Mouse (Mus musculus) megakaryocyte-erythroid progenitor cell, adult 5-6 weeks (primary cell): ENCODE data around the gene Mcm10. TPM values are rescaled to one million over a fixed set of nuclear protein-coding genes. Genes with fewer than 3 reads are reported as not detected.

ENCODE experiments used
- ATAC-seq: replicated peaks from 2 replicates; pipeline ENCODE4 v1.8.0; 2016; ENCODE audit warnings: mild to moderate bottlenecking, inconsistent platforms; ENCODE audit not compliant: severe bottlenecking, poor library complexity, low FRiP score, low TSS enrichment
- total RNA-seq, 2 experiments: library from RNA; stranded (forward) in 1 of 2; stranded (reverse) in 1 of 2; fragments of 200-1000, 215-1000 nt in 1 of 2; fragments of >200 nt in 1 of 2; fragmentation: Nextera tagmentation in 1 of 2; gene quantifications; 2 replicates each; pipeline ENCODE4 v1.2.3; 2014 to 2017

Mcm10 gene
- total RNA-seq, 2 experiments from 2014 or later: 121 TPM

DNA sequence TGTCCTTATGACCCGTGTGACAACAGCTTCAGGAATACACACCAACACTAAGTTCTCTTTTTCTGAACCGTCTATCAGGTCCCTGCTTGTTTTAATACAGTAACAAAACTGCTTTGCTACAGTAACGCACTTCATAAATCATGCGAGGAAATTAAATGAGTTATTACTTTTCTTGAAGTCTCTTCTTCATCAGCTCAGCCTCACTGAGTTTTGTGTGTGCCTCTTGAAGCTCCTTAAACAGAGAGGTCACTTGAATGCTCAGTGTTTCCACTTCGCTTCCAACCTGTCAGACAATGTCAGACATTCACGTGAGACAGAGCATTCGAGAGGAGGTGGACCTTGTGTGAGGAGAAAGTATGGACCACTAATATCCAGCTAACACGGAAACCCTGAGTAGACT, 22.2 kb upstream of the Mcm10 start:
- ATAC-seq: no peak

DNA sequence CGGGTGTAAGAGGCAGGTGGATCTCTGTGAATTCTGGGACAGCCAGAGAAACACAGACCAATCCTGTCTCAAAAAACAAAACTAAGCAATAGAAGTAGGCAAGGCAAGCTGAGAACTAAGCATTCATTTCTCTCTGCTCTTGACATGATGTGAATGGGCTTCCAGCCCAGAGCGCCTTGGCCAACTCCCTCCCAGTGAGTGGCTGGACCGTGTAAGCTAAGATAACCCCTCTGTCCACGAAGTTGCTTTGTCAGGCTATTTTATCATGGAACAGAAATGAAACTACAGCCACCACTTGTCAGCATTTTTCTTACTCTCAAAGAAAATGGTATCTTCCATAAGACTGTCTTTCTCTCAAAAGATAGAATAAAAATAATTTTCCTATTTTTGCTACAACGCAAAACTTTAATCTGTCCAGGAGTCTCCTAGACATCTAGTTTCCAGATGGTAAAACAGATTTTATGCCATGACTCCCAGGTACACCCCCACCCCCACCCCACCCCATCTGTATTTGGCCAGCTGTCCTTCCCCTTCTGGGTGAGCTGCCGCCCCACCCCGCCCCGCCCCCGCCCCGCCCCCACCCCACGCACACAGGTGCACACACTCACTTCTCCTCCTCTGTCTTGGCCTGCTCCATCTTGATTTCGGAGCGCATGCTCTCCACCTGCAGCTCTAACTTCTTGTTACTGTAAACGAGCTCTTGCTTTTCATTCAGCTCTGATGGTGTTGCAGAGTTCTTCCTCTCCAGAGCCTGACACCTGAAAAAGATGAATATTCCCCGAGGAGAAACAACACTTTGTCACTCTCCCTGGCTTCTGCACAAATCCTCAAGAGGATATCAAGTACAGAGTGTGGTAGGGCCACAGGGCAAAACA, 21.2 kb upstream of the Mcm10 start:
- peak; percentile 81 for ATAC-seq

DNA sequence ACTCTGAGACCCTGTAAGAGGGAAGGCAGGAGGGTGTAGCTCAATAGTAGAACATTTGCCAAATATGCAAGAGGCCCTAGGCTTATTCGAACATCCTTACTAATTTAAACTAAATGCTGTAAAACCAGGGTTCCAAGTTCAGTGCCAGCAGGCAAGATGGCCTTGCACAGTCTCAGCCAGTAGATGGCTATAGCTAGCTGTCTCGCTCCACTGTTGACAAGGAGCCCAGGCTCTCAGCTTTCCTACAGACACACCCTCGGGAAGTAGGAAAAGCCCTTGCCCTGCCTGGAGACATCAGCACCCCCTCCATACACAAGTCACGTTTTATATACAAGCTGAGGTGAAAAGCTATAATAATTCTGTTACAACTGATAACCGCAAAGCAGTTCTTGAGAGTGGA, 20.1 kb upstream of the Mcm10 start:
- ATAC-seq: no peak

DNA sequence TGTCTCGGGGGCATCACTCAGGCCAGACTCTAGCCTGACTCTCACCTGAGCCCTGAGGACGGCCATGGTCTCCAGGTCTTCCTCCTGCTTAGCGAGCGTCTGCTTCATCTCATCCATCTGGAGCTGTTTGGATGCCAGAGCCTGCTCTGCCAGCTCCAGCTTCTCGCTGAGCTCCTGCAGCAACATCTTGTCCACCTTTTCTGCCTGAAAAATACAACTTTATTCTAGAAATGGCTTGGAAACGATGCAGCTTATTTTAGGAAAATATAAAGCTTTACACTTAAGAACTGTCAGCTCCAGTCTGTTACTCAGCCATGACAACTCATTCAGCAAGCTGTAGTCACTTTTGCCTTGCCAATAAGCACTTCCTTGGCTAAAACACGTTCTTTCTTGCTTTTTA, 18.6 kb upstream of the Mcm10 start:
- no peak for ATAC-seq

DNA sequence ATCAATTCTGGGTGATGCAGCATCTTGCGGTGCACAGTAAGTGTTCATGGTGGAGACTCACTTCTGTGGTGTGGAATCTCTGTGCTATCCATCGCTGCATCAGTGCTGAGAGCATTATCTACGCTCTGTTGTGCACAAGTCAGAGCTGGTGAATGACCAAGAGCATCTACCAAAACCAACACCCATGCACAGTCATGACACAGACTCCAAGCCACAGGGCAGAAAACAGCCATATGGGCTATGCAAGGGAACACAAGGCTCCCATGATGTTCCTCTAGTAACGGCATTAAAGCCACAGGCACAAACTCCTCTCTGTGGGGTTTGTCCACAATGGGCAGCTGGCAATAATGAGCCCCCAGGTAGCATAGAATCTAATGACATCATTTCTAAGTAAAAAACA, 17.2 kb upstream of the Mcm10 start:
- ATAC-seq: no peak

DNA sequence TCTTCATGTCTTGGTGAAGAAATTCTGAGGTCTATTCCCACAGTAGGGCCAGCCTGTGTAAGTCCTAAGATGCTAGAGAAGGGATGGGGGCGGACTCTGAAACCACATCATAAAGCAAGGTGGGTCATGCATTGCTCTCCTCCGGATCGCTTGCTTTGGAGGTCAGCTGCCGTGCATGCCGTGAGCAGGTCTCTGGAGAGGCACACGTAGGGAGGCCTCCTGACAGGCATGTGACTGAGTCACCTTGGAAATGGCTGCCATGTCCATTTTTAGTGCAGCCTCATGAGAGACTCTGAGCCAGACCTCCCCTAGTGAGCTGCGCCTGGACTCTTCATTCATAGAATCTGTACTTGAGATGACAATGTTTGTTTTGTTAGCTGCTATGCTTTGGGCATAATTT, 15.5 kb upstream of the Mcm10 start:
- ATAC-seq: no peak

DNA sequence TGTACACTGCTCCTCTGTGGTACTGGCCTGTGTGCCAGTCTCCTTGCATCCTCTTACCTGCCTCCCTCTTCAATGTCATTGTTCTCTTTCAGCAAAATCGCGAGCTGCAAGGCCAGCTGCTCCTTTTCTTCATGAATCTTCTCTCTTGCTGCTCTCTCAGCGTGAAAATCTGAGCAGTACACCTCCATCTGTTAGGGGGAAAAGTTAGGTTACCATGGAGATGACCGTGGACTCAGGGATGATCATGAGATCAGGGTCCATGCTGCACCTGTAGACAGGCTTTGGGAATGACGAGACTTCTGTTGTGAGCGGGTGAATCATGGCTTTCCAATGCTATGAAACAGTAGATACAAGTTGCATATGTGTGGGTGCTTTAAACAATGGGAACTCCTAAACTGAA, 14.5 kb upstream of the Mcm10 start:
- ATAC-seq: no peak

DNA sequence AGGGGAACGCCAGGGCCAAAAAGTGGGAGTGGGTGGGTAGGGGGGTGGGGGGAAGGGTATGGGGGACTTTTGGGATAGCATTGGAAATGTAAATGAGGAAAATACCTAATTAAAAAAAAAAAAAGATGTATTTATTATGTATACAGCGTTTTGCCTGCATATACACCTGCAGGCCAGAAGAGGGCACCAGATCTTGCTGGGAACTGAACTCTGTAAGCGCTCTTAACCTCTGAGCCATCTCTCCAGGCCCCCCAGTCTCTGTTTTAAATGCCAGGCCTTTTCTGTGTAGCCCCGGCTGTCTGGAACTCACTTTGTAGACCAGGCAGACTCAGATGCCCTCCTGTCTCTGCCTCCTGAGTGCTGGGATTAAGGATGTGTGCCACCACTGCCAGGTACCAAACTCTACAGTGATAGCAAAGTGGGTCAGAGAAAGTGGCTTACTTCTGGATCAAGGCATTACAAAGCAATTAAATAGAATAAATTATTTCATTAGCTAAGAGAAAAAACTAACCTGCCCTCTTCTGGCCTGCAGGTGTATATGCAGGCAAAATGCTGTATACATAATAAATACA, 12.7 kb upstream of the Mcm10 start:
- ATAC-seq: peak; percentile 77

DNA sequence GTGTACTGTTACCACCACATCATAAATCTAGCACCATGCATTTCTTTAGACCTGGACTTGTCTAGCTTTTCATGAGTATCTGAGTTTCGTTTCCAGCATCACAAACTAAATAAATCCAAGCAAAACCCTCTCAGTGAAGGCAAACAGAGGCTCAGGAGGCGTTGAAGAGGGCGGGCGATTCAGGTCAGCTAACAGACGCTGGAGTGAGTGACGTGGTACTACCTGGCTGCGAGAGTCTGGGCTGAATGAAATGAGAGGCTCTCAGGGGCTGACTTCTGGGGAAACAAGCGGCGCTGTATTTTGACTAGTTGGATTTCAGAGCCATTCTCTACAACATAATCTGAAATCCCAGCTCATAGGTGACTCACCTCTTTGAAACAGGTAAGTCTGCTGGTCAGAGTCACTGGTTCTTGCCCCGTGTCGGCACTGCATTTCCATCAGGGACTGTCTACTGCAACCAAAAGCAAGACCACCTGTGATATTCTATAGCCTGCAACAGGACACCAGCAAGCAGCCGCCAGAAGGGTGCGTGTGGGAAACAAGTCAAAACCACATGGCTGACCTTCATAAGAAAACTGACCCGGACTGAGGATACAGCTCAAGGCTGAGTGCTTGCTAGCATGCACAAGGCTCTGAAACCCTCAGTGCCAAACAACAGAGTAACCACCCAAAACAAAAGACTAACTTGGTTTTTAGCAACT, 11.3 kb upstream of the Mcm10 start:
- no peak for ATAC-seq

DNA sequence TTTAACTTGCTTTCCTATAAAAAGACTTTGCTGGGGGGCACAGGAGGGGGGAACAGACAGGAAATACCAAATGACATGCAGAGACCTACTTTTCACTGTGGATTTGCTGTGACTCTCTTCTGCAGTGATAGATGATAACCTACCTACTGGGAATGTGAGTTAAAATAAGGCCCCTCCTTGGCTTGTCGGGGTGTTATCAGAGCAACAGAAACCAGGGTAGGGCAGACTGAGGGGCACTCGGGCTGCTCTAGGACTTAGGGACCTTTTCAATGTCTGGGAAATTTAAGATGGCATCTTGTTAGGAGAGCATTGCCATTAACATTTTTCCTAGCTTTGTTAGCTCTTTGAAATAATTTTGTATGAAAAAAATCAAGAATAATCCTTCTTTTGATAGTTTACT, 10.7 kb upstream of the Mcm10 start:
- no peak for ATAC-seq

DNA sequence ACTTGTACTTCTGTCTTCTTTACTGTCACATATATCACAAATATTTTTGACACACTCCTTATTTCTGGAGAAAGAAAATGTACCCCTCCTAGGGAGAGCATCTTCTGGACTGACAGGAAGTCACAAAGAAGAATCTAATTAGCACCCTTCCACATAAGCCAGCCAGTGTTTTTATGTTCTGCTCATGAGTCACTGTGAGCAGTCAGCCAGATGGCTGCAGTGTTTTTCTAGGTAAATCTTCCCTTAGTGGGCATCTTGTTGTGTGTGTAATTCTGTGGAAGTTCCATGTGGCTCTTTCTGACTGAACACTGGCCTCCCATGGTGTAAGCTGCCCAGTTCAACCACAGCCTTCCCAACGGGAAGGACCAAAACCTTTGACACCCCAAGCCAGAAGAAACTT, 7.1 kb upstream of the Mcm10 start:
- ATAC-seq: no peak

DNA sequence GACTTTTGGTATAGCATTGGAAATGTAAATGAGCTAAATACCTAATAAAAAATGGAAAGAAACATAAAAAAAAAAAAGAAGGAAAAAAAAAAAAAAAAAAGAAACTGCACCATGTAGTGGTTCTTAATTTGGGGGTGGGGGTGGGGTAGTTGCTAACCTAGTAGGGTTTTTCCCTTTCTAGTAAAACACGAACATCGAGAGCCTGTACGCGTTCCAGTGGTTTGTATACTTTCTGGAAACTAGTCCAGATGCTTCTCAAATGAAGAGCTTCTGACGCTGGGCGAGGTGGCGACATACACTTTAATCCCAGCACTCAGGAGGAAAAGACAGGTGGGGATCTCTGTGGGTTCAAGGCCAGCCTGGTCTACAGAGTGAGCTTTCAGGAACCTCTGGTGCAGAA, 4.3 kb upstream of the Mcm10 start:
- ATAC-seq: no peak

DNA sequence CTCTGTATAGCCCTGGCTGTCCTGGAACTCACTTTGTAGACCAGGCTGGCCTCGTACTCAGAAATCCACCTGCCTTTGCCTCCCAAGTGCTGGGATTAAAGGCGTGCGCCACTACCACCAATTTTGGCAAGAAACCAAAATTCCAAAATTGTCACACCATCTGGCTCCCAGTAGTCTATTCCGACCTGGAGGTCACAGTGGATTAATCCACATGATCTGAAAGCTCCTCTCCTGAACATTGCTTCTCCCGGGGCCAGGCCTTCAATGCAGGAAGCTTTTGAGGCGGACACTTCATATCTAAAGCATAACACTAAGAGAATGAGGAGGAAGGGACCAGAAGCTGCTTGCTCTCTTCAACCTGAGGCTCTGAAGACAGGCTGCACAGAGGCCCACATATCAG, 2.9 kb upstream of the Mcm10 start:
- no peak for ATAC-seq

DNA sequence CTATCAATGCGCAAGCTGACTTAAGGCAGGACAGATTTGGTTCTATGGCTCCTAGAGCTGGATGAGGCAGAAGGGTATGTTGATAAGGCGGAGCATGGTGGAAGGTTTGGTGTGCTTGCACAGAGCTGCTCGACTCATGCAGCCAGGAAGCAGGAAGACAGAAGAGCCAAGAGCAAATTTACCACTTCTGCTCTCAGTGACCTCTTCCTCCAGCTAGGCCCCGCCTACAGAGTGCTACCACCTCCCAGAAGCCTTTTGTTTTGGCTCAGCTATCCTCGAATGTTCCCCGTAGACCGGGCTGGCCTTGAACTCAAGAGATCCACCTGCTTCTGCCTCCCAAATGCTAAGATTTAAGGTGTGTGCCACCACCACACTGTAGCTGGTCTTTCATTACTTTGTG, 2.0 kb upstream of the Mcm10 start:
- ATAC-seq: 0 out of 2 replicates have a peak, but pooled peaks have one; percentile 15

DNA sequence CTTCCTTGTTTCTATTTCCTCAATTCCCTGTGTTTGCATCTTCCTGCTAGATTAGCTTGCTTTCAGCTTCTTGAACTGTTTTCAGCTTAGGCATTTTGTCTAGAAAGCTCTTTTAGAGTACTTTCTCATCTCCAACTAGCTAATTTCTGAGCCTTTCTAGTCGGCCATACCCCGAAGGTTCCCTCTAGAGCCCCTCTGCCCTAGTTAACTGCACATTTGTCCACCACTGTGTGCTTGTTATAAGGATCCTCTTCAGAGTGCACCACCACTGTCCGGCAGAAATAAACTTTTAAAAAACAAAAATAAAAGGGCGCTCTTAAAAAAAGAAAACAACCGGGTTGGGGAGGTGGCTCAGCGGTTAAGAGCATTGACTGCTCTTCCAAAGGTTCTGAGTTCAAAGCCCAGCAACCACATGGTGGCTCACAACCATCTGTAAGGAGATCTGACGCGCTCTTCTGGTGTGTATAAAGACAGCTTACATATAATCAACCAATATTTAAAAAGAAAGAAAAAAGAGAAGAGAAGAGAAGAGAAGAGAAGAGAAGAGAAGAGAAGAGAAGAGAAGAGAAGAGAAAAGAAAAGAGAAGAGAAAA, 597 bp downstream of the Mcm10 start:
- ATAC-seq: no peak

DNA sequence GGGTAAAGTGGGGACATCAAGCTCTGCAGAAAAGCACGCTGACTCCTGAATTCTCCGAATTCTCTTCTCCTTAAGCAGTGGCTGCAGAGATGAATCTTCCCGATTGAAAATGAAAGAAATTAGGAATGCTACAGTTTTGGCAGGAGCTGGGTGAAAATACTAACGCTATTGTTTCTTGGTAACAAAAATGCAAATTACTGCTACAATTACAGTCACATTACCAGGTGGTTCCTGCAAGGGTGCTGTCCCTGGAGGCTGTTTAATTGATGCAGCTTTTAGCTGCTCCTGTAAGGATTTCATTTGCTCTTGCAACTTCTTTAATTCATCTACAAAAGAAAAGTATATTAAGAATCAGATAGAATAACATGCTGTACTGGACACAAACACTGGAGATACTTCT, 5.5 kb downstream of the Mcm10 start:
- ATAC-seq: no peak

DNA sequence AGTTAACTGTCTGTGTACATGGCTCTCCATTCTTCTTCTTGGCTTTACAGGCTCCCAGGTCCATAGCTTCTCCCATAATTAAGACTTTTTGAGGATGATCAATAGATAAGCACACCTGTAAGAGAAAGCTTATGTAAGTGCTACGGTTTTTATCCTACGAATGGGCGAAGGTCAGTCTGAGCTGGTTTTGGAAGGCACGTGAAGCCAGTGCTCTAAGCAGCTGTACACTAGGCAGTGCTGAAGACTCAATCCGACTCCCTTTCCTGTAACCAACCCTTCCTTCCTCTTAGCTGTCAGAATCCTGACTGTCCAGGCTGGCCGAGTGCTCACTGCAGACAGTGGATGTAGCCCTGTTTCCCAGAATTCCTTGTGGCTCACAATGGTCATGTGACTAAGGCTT, 11.3 kb downstream of the Mcm10 start:
- no peak for ATAC-seq

DNA sequence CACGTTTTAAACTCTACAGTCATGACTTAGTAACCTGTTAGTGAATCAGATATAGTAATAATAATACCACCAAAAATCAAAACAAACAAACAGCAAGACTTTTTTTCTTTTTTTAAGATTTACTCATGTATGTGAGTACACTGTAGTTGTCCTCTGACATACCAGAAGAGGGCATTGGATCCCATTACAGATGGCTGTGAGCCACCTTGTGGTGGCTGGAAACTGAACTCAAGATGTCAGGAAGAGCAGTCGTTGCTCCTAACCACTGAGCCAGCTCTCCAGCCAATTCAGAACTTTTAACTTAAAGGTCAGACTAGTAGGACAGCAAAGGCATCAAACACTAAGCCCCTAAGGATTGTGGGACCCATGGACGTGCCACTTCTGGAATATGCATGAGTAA, 13.7 kb downstream of the Mcm10 start:
- ATAC-seq: no peak

DNA sequence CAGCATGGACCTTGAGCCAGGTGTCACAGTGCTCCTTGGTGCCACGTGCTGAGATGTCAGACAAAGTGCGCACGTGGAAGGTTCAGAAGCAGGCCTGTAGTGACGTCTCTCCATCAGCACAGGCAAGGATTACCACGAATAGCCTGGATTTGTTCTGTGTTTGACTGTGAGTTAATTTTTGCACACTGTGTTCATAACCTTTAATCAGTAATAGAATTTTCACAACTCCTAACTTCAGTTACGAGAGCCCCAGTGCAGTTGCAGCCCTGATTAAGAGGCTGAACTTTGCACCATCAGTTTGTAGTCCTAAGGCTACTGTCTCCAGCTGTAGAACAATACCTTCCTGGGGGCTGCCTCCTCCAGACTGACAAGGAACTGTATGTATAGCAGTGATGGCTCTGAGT, 16.2 kb downstream of the Mcm10 start:
- ATAC-seq: no peak

DNA sequence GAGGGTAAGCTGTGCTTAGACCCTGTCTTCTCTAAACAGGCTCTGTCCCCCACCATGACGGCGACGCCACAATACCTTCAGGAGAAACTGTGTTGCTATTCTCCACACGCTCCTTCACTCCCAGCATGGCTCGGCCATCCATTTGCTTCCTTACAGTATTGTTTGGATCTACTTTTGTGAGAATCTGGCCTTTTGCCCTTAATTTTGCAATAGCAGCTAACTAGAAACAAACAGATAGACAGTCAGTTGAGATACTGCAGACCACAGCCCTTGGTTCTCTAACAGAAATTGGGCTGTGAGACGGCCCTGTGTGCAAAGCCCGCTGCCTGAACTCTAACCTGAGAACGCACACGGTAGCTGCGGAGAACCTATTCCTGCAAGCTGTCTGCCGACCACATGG, 16.9 kb downstream of the Mcm10 start:
- ATAC-seq: no peak
